Mouse (Mus musculus): Measurements from ENCODE around the gene Fxyd1. TPM values are rescaled to one million over a fixed set of nuclear protein-coding genes. Genes with fewer than 3 reads are reported as not detected.

Fxyd1 gene
- polyA plus RNA-seq (2015; fragmentation: Nextera tagmentation; extraction: Ambion mirVana): 610 and 619 TPM in 2 replicates

DNA sequence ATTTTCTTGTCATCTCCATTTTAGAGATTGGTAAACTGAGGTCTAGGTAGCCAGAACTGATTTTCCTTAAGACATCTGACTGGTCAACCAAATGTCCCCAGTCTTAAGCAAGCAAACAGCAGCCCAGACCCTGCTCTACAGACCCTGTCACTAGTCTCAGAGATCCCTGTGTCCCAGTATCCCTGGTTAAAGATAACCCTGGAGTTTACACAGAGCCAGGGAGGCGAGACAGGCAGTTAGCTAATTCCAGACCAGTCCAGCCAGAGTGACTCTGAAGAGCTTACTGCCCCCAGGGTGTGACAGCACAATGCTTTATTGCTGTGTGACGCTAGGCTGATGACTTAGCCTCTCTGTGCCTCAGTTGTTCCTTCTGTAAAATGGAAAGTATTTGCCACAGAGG, at the start of gene Fxyd1:
TSS of gene Fxyd1 (minus strand) at position 129 of the 400 bp plus-strand sequence.

GRCm38 (mm10) chr7:31076492-31076891, 19.5 kb upstream of the Fxyd1 start, which contains the start of gene Fxyd3:
Fxyd3 (minus strand) TSS chr7:31076704.

GRCm38 (mm10) chr7:31059108-31059507, 2.1 kb upstream of the Fxyd1 start, which contains the start of gene Lgi4:
Lgi4 (plus strand) TSS chr7:31059342.

GRCm38 (mm10) chr7:31051321-31052021, 5.5 kb downstream of the Fxyd1 start, which contains the start of gene Fxyd7:
Fxyd7 (minus strand) TSS chr7:31051467.

DNA sequence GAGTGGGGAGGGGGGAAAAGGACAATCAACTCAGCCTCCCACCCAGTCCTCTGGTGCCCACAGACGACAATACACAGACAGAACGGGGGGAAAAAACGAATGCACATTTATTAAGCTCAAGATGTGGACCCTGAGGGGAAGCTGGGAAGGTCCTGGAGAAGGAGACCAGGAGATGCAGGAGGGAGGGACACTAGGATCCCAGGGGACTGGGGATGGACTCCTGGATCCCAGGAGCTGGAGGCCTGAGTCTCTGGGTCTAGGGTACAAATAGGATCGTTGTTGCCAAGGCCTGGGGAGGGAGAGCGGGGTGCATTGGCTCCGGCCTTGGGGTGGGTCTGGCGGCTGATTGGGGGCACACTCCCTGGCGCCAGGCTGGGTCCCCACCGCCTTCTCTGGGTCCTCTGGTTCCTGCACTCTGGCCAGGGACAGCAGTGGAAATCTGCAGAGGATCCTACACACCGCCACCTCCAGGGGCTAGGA, 14.5 kb downstream of the Fxyd1 start, which contains the start of gene Fxyd5:
TSS of gene Fxyd5 (minus strand) at position 51 of the 480 bp plus-strand sequence.

Small RNA genes within 50 kb of the gene (microRNA-seq; reads per million reads assigned to microRNA genes)
- gene Mir7050: not detected

Other genes starting within 250 kb of the Fxyd1 start
- not detected in 2 replicates for gene Ffar2, start 233.4 kb downstream of the Fxyd1 start, polyA plus RNA-seq (2015; fragmentation: Nextera tagmentation; extraction: Ambion mirVana)
- gene Ffar3, start 201.0 kb downstream of the Fxyd1 start, polyA plus RNA-seq (2015; fragmentation: Nextera tagmentation; extraction: Ambion mirVana): not detected in 2 replicates
- gene Ffar1, start 195.6 kb downstream of the Fxyd1 start, polyA plus RNA-seq (2015; fragmentation: Nextera tagmentation; extraction: Ambion mirVana): not detected in 2 replicates
- 0.11 TPM in 1 of 2 replicates, not detected in the other for gene Cd22, start 176.9 kb downstream of the Fxyd1 start, polyA plus RNA-seq (2015; fragmentation: Nextera tagmentation; extraction: Ambion mirVana)
- gene Mag, start 142.3 kb downstream of the Fxyd1 start, polyA plus RNA-seq (2015; fragmentation: Nextera tagmentation; extraction: Ambion mirVana): 0.31 and 0.47 TPM in 2 replicates
- gene Hamp2, start 132.5 kb downstream of the Fxyd1 start, polyA plus RNA-seq (2015; fragmentation: Nextera tagmentation; extraction: Ambion mirVana): not detected in 2 replicates
- gene Hamp, start 113.2 kb downstream of the Fxyd1 start, polyA plus RNA-seq (2015; fragmentation: Nextera tagmentation; extraction: Ambion mirVana): not detected in 2 replicates
- gene Usf2, start 100.4 kb downstream of the Fxyd1 start, polyA plus RNA-seq (2015; fragmentation: Nextera tagmentation; extraction: Ambion mirVana): 10.2 and 11.0 TPM in 2 replicates
- 43.7 and 44.9 TPM in 2 replicates for gene Lsr, start 83.7 kb downstream of the Fxyd1 start, polyA plus RNA-seq (2015; fragmentation: Nextera tagmentation; extraction: Ambion mirVana)
- 4.2 and 4.5 TPM in 2 replicates for gene Fam187b, start 83.4 kb downstream of the Fxyd1 start, polyA plus RNA-seq (2015; fragmentation: Nextera tagmentation; extraction: Ambion mirVana)
- gene Fxyd5, start 14.7 kb downstream of the Fxyd1 start, polyA plus RNA-seq (2015; fragmentation: Nextera tagmentation; extraction: Ambion mirVana): 78.3 and 150 TPM in 2 replicates
- 2.0 and 2.2 TPM in 2 replicates for gene Fxyd7, start 5.7 kb downstream of the Fxyd1 start, polyA plus RNA-seq (2015; fragmentation: Nextera tagmentation; extraction: Ambion mirVana)
- 0.72 and 1.1 TPM in 2 replicates for gene Lgi4, start 2.1 kb upstream of the Fxyd1 start, polyA plus RNA-seq (2015; fragmentation: Nextera tagmentation; extraction: Ambion mirVana)
- 300 and 316 TPM in 2 replicates for gene Fxyd3, start 19.5 kb upstream of the Fxyd1 start, polyA plus RNA-seq (2015; fragmentation: Nextera tagmentation; extraction: Ambion mirVana)
- 0.76 and 1.3 TPM in 2 replicates for gene Hpn, start 58.1 kb upstream of the Fxyd1 start, polyA plus RNA-seq (2015; fragmentation: Nextera tagmentation; extraction: Ambion mirVana)
- 9.4 and 10.4 TPM in 2 replicates for gene Scn1b, start 69.8 kb upstream of the Fxyd1 start, polyA plus RNA-seq (2015; fragmentation: Nextera tagmentation; extraction: Ambion mirVana)
- 30.1 and 32.6 TPM in 2 replicates for gene Gramd1a, start 98.7 kb upstream of the Fxyd1 start, polyA plus RNA-seq (2015; fragmentation: Nextera tagmentation; extraction: Ambion mirVana)
- gene Scgb2b2, start 233.3 kb upstream of the Fxyd1 start, polyA plus RNA-seq (2015; fragmentation: Nextera tagmentation; extraction: Ambion mirVana): not detected in 2 replicates
- not detected in 2 replicates for gene Scgb1b2, start 234.6 kb upstream of the Fxyd1 start, polyA plus RNA-seq (2015; fragmentation: Nextera tagmentation; extraction: Ambion mirVana)

Measured in urinary bladder, postnatal 0 days (tissue).